Mouse (Mus musculus) megakaryocyte-erythroid progenitor cell, adult 5-6 weeks (primary cell): ENCODE measurements at regions not wholly inside any gene's neighbourhood (a gene's known extent, or its start where the extent isn't known, plus 50 kb on each side); places are given as distances from the start of the nearest gene placed in this dataset.
A peak's percentile ranks its signal among the peaks of the same experiment; 100 is the strongest.
"Not testable (repeated sequence)": the region's sequence is repeated elsewhere in the genome, so short reads cannot be mapped to it uniquely, and the experiment has no call there.

Experiments
- ATAC-seq: replicated peaks from 2 replicates; pipeline ENCODE4 v1.8.0; 2016; ENCODE audit warnings: mild to moderate bottlenecking, inconsistent platforms; ENCODE audit not compliant: severe bottlenecking, poor library complexity, low FRiP score, low TSS enrichment

DNA sequence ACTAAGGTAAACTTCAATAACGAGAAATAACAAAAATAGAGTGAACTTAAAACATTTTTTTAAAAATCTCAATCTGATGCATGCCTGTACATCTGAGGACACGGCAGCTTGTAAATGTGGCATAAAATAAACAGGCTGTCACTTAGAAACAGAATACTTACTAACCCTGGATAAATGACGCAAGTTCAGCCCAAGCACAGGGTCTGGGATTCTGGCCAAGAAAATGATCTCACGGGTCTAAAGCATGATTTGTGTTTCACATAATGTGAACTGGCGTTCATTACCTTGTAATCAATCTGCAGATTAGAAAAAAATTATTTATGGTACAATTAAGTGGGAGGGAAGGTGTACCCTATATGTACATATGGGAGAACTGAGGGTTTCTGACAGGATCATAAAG is 512.1 kb upstream of the Vrk2 start:
- ATAC-seq, result no peak

DNA sequence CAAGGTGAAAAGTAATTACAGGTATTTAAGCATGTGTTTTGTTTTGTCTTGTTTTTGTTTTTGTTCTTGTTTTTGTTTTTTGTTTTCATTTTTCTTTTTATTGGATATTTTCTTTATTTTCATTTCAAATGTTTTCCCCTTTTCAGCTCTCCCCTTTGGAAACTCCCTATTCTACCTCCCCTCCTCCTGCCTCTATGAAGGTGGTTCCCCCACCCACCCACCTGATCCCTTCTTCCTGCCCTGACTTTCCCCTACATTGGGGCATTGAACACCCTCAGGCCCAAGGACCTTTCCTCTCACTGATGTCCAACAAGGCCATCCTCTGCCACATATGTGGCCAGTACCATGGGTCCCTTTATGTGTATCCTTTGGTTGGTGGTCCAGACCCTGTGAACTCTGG is 509.1 kb upstream of the Vrk2 start:
- ATAC-seq, result no peak

DNA sequence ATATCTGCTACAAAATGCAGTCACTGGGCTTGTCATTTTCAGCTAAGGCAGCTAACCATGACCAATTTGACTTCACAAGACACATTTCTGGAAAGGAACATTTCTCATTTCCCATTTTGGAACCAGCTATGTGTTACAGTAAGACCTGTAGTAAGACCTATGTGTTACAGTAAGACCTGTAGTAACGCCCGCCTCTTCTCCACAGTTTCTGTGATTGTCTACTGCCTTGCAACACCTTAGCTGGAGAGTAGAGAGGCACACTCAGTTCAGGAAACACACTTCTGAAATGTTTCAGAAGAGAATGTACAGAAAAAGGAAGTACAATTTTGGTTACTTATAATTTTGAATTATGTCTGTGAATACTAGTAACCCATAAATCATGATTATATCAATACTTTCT is 508.2 kb upstream of the Vrk2 start:
- no peak for ATAC-seq

DNA sequence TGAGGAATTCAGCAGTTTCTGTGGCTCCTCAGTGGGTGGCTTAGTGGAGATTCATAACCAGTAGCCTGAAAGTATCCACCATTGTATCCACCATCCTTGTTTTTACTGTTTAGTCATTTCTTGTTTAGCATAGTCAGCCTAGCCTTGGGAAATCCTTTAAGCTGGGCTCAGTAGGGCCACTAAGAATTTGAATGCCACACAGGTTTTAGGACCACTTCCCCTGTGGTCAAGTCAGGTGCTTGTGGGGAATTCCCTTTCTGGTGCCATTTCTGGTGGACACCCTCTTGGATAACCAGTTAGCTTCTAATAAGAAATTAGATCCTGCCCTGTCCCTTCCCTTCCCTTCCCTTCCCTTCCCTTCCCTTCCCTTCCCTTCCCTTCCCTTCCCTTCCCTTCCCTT is 502.8 kb upstream of the Vrk2 start:
- no peak for ATAC-seq

DNA sequence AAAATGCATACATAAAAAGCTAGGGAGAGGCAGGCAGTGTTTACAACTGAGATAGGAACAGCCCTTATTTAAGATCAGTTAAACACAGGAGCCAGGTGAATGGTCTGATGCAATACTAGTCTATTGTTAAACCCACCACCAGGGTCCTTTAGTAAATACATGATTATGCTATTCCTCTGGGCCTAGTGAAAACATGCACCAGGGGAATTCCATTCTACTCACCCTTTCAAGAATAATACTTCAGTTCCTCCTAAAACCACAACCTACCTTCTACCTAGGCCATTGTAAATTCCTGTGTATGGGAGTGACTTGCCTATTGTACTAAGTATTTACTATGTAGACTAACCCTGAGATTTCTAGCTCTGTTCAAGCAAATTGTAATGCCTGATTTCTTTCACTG is 501.7 kb upstream of the Vrk2 start:
- ATAC-seq, result not testable (repeated sequence)

DNA sequence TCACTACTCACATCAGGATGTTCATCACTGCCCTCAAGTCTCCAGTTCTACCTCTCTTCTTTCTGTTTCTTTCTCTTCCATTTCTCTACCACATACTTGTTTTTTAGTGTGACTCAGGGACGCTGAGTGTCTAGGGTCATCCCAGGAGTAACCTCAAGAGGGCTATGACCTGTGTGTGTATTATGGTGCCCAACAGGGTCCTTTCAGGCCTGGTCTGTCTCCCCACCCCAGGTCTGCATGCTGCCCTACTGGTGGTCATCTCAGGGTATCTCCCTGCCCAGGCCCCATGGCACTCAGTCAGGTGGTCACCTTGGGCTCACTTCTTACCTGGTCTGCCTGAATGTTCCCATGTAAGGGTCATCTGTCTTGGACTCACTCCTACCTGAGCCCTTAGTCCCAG is 492.7 kb upstream of the Vrk2 start:
- no peak for ATAC-seq

DNA sequence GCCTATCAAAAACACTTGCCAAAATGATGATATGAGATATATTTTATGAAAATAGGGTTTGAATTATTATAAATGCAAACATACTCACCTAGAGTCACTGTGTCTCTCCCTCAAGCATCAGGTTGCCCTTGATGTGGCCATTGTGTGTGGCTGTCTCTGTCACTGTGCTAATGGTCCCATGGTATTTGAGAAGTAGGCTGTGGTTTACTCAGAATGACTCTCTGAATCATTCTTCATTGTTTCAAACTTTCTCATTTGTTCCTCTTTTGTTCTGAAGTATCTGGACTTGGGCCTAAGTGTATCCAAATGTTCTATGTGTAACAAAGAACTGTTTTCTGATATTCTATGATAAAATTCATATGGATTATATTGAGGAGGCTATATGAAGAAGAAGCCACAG is 487.4 kb upstream of the Vrk2 start:
- ATAC-seq, result no peak

DNA sequence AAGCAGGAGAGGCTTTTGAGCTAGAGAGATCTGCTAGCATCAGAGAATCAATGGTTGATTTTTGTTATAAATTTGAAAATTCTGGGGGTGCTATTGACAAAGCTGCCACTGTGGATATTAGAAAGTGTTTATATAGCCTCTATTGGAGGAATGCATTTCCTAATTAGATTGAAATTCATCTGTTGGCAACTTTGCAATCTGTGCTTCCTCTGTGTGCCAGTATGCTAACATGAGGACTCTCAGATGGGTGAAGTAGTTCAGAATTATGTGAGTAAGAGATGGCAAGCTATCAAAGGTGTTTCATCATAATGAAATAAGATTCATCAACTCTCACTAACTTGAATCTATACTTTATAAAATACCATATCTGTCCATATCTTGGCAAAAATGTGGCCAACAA is 476.6 kb upstream of the Vrk2 start:
- ATAC-seq, result no peak

DNA sequence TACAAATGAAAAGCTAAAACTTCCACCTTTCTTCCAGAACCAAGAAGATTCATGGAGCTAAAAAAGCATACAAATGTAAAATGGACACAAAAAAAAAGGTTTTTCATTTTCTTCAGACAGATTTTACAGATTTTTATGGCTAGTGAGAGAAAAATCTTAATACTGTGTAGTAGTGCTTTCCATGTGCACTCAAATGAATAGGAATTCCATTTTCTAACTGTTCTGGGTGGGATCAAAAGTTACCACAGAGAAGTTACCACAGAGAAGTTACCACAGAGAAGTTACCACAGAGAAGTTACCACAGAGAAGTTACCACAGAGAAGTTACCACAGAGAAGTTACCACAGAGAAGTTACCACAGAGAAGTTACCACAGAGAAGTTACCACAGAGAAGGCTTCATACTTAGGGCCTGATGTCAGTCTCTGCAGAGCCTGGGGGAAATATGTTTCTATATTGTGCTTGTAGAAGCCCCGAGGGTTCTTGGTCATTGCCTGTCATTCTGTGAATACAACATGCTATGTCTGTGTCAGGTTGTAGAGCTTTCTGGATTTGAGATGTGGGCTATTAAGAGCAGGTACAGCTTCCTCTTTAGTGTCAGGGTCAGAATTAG is 433.5 kb upstream of the Vrk2 start:
- ATAC-seq, result no peak

DNA sequence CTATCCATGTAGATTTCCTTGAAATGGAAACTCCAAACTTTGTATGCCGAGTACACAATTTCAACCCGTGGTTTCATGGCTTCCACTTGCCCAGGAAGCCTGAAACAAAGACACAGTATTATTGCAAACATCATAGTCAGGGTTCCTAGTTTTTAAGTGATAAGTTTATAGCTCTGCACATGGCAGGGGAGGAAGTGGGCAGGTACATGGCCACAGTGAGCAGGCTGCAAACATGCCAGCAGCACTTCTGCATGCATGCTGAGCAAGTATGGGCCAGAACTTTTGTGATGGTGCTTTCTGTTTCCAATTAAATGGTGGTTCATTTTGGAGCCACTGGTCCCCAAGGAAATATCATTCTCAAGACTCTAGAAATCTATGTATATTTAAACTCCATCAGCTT is 431.7 kb upstream of the Vrk2 start:
- ATAC-seq, result no peak

DNA sequence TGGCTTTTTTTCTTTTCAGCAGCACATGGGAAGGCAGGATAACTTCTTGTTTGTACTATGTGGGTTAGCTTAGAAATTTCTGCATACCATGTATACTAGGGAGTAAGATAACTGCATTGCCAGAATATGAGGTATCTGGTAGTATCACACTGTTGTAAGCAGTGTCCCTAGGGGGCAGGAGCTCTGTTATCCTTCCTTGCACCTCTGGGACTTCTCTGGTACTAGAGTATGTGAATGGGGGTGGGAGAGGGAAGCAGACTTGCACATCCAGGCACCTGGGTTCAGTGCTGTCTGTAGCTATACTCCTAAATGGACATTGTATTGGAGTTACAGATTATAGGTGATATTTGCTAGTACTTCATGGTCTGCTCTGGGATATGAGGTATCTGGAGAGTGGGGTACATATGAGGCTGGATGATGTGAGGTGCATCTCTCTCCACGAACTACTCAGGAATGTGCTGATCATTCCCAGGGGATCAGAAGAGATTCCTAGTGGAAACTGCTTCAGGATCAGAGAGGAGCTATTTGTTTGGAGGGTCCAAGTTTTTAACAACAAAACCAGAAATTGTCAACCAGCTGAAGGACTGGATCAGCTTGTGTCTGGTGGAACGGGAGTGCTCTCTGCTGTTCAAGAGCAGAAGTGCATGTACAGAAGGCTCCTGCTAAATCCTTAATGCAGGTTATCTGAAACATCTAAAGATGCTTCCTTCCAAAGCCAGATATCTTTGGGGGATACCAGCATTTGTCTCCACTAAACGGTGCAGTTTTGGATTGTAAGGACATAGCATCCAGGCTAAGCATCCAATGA is 402.7 kb upstream of the Vrk2 start:
- ATAC-seq, result no peak

DNA sequence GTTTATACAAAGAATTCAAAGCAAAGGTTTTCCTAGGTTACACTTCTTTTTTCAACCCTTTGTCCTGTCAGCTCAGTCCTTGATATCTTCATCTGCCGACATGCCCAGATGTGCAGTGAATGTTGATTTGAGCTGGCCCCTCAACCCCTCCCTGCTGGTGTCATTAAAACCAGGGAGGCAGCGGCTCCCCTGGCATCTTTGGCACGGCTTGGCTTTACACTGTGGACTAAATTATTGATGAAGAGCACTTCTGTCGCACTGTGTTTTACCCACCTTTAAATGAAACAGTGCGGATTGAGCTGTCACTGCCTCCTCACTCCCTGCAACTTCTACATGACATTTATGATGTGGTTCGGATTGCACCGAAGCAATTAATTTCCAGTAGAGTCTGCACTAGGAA is 387.4 kb upstream of the Vrk2 start:
- no peak for ATAC-seq

DNA sequence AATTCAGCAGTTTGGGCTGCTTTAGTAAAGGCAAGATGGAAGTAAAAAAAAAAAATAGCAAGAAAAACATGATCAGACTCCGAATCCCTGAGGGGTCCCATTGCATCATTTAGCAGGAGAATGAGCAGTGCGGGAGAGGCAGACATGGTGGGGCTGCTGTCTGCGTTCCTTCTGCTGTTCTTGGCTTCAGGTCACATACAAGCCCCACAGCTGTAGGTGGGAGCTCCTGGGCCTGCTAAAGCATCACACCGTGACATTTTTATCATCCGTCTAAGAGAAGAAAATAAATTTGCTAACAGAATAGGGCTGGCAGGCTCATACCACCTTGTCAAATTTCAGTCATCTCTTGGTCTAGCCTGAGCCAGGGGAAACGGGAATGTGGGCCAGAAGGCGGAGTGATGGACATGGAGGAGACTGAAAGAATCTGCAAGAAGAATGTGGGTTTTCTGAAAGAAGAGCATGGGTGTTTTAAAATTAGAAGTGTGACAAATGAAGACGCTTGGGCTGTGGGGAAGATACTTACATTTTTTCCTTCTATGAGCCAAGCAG is 378.8 kb upstream of the Vrk2 start:
- ATAC-seq, result no peak

DNA sequence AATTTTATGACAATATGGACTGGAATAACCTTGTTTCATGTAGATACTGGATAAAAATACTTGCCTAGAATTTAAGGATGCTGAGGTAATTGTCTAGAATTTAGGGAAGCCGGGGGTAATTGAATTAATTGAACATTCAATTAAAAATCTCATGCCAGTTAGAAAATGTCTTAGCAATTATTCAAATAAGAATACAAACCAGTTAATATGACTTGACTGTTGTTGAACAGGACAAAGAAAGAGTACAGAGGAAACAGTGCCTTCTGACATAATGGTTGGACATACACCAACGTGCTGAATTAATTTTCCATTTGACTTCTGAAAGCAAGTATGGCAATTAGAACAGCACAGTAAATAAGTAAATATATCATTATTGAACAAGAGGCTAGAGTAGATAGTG is 377.4 kb upstream of the Vrk2 start:
- no peak for ATAC-seq

DNA sequence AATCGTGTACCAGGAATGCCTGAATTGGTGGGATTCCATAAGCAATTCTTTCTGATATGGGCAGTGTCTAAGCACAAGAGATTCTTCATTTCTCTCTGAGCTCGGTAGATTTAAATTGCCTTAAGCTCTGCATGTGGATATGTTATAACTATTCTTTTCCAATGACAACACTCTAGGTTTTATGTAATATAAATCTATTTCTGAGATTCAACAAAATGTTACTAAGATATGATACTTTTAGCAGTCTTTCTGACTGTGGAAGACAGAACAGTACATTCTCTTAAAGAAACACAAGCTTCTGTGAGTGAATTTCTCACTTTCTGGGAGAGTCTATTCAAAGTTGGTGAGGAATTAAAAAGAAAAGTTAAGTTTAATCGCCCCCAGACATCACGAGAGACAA is 373.6 kb upstream of the Vrk2 start:
- no peak for ATAC-seq

DNA sequence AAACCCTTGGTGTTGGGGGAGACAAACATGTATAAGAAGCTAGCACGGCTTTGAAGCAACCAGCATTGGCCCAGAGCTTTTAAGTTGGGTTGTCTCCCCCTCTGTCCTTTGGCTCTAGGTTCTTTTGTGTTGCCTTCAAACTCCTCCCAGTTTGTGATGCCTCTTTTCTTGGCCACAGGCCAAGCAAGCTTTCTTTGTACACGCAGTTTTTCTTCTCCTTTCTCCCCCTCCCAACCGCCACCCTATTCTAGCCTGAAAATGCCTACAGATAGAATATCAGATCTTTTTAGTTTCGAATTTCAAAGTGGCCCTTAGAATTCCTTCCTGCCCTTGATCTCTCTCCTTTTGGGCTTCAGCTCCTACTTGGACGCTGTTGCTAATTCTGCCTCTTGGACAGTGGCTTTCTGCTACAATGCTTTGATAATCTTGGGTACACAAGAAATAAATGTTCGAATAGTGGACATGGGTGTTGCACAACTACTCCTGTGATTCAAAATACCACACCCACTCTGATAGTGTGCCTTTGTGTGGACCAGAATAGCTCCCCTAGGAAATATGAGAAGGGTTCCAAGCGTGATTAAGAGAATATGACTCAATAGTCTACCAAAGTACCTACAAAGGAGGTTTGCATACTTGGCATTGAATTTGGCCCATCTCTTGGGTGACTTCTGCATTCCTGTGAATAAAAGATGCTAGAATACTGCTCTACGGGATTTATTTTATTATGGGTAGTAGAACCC is 369.3 kb upstream of the Vrk2 start:
- no peak for ATAC-seq

DNA sequence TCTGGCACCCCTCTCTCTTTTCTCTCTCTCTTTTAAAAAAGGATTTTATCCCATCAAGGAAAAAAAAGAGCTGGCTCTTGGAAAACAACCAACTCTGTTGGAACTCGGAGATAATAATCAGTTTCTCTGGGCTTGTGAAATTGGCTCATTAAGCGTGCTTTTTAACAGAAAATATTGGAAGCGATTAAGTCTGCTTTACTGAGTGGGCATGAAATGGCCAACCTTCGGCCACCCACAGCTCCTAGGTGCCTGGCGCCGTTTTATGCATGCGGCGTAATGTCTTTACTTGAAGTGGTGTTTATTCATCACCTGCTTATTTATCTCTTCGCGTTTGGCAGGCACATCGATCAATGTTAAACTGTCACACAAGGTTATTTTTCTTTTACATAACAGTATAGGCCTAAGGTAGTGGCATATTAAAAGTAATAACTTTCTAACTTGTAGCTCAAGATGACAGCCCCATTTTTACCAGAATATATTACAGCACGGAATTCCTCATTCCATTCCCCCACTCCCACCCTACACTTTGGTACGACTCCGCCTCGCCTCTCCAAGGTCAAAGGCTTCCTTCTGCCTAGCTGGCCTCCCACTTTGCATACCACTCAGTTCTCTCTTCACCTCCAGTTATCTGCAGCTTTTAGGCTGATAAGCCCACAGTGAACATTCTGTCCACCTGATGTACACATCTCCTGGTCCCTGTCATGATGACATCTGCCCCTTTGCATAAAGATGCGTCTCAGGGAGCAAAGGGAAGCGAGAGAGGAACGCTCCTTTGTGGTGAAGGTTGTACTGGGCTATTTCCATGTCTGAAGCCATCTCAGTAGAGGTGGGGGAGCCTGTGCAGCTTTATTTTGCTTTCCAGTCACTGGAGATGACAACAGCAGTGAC is 368.5 kb upstream of the Vrk2 start:
- no peak for ATAC-seq

DNA sequence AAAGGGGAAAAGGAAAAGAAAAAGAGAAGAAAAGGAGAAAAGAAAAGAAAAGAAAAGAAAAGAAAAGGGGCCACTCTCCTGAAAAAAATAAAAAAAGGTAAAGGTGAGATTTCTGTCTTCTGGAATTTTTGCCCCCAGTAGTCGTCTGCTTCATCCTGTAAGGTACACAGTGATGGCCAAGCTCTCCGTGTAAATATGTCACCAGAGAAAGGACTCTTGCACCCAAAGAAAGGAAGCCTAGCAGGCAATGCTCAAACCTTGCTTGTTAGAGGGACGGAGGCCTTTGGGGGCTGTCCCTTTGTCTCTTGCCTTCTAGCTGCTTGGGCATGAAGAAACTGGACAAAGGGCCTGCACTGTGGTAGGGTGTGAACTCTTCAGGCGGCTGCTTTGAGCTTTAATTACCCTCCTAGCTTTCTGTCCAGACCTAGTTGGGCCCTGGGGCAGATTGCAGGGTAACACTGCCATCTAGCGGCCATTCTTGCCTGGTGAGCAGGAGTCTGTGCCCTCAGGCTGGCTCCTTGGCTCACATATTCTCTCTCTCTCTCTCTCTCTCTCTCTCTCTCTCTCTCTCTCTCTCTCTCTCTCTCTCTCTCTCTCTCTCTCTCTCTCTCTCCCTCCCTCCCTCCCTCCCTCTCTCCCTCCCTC is 367.7 kb upstream of the Vrk2 start:
- ATAC-seq, result peak; percentile 96

DNA sequence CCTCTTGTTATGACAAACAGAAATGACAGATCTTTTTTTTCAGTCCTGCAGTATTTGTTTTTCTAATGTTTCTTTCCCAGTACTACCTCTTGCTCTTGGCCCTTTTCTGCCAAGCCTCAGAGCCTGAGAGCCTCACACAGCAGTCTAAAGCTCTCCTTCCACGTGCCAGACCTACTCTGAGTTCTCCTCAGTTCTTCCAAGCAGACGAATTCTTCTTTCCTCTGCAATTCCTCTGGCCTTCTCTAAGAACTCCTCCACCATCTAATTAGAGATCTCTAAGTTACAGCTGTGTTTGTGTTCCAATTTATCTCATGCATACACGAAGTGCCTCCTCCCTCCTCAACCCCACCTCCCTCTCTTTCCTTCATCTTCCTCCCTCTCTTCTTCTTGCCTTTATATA is 362.4 kb upstream of the Vrk2 start:
- no peak for ATAC-seq
